ENCODE assay signal across 38 mouse cellular contexts in genomic region chr1:60849816-60850215, GRCm38 (mm10). TPM values are rescaled to one million over a fixed set of nuclear protein-coding genes. Genes with fewer than 3 reads are reported as not detected.
DNase-seq lines count a peak whose midpoint lies in the region; ATAC-seq and TF ChIP-seq lines count a peak whose summit lies in the region.
"Had no signal": no experiment of that assay in that cellular context is flagged by ENCODE, and none has a peak within 500 bp of the region (broad histone marks: within the 10 kb centered on the region; RNA-seq: fewer than 3 reads in every experiment).

No protein-coding gene starts in this region.

- 84% methylated on average over 4 of the region's 4 CpGs for WGBS in heart, embryonic 12.5 days

- no peak overlapping the region for H3K4me2 ChIP-seq in heart, embryonic 12.5 days
- H3K4me2 ChIP-seq: embryonic facial prominence, embryonic 13.5 days; hindbrain, embryonic 14.5 days had no signal

- intact Hi-C loops in left cerebral cortex, adult 2 months (cut with DNase I) = loop anchor here (5.0 to 10.0 kb wide), 4 partner anchors 115 to 443 kb away; partner anchors contain the start of gene Abi2
- intact Hi-C loops in left cerebral cortex, postnatal 10 days (cut with DNase I) = loop anchor here (5.0 kb wide), 1 partner anchor 283 kb away; the partner anchor contains the start of gene Raph1

- H3K4me1 ChIP-seq in heart, embryonic 12.5 days (replicated peaks) = peaks cover 35% of the 10 kb centered on the region

- H3K9ac ChIP-seq in heart, embryonic 12.5 days = no peak overlapping the region
- H3K9ac ChIP-seq: embryonic facial prominence, embryonic 13.5 days; forebrain, postnatal 0 days; hindbrain, embryonic 14.5 days had no signal

- no peaks in the 10 kb centered on the region for H3K27me3 ChIP-seq in heart, embryonic 12.5 days (replicated peaks)
- H3K27me3 ChIP-seq: embryonic facial prominence, embryonic 13.5 days; Patski had no signal

- no peak for ATAC-seq in heart, embryonic 12.5 days (ENCODE audit: insufficient number of reproducible peaks, low FRiP score)
- ATAC-seq: CD4-positive, CD25-positive, alpha-beta regulatory T cell, adult 4 months; forebrain, embryonic 14.5 days; forebrain, postnatal 0 days; hindbrain, postnatal 0 days; inflammation-experienced regulatory T-cells, adult 6 months; intestine, embryonic 16.5 days; Patski had no signal

- H3K27ac ChIP-seq in heart, embryonic 12.5 days (ENCODE audit: poor library complexity, severe bottlenecking) = no peak overlapping the region
- H3K27ac ChIP-seq in left cerebral cortex, adult 2 months = peak overlapping the region; percentile 37; the same call in 1 of the 2 replicates
- H3K27ac ChIP-seq: embryonic facial prominence, embryonic 10.5 days; embryonic facial prominence, embryonic 13.5 days; heart, embryonic 10.5 days; hindbrain, embryonic 14.5 days; hindbrain, postnatal 0 days had no signal

- no peak for TF ChIP-seq CTCF in left cerebral cortex, adult 2 months (IDR thresholded peaks at IDR 0.05)

- H3K9me3 ChIP-seq in heart, embryonic 12.5 days (replicated peaks) = no peaks in the 10 kb centered on the region
- H3K9me3 ChIP-seq: embryonic facial prominence, embryonic 10.5 days; embryonic facial prominence, embryonic 13.5 days; heart, embryonic 10.5 days had no signal

- H3K36me3 ChIP-seq in heart, embryonic 12.5 days = no peaks in the 10 kb centered on the region
- H3K36me3 ChIP-seq: embryonic facial prominence, embryonic 10.5 days; embryonic facial prominence, embryonic 13.5 days; heart, embryonic 10.5 days had no signal

- DNase-seq in heart, adult 11 months = peak; percentile 85
- no peak for DNase-seq in left cerebral cortex, adult 2 months (ENCODE audit: extremely low spot score in 1 of 2, low spot score in 2 of 2)
- no peak for DNase-seq in left cerebral cortex, postnatal 10 days (ENCODE audit: extremely low spot score in 1 of 2, low spot score in 2 of 2)
- DNase-seq in 3134 (ENCODE audit: extremely low read depth, insufficient read length, low spot score) = peak; percentile 32
- DNase-seq in NIH3T3 (ENCODE audit: low read depth) = peak; percentile 30
- DNase-seq in frontal cortex, postnatal 25 days (ENCODE audit: low spot score in 2 of 2) = no peak
- no peak for DNase-seq in urinary bladder, postnatal 10 days (ENCODE audit: low spot score)
- DNase-seq: adrenal gland, adult 2 months; adrenal gland, postnatal 14 days; cerebellum, adult 11 months; cerebellum, adult 2 months; cerebellum, adult 9-11 months; cerebellum, postnatal 25 days; embryo, embryonic 11 days; forebrain, postnatal 0 days; gastrocnemius, postnatal 25 days; heart, adult 2 months had no signal

- H3K4me3 ChIP-seq in heart, embryonic 12.5 days = no peak overlapping the region
- no peak overlapping the region for H3K4me3 ChIP-seq in left cerebral cortex, adult 2 months
- H3K4me3 ChIP-seq: embryonic facial prominence, embryonic 10.5 days; embryonic facial prominence, embryonic 13.5 days; erythroblast, embryonic 14.5 days; heart, adult 2 months; heart, embryonic 10.5 days had no signal

RNA-seq across cellular contexts. Expression of gene Ctla4, which starts 37.0 kb away (rescaled TPM):
- not detected in 2 replicates for polyA plus RNA-seq in heart, embryonic 12.5 days (2016; fragmentation: Nextera tagmentation; extraction: Ambion mirVana)
- total RNA-seq in left cerebral cortex, adult 2 months (2021) = not detected
- not detected for total RNA-seq in left cerebral cortex, postnatal 10 days (2021)
- total RNA-seq: adrenal gland, adult 2 months; adrenal gland, postnatal 4 days; common myeloid progenitor, adult 5-6 weeks; ES-E14; gastrocnemius, adult 8-10 months; gastrocnemius, postnatal 25 days; hindbrain, postnatal 0 days had no signal
- polyA plus RNA-seq: C2C12; cerebellum, adult 2 months; embryonic facial prominence, embryonic 10.5 days; embryonic facial prominence, embryonic 13.5 days; erythroblast, embryonic 14.5 days; forebrain, embryonic 14.5 days; forebrain, postnatal 0 days; frontal cortex, adult 2 months; gonadal fat pad, adult 2 months; heart, embryonic 10.5 days; heart, embryonic 14.5 days; heart, postnatal 0 days; hindbrain, embryonic 14.5 days; hindbrain, postnatal 0 days; intestine, embryonic 16.5 days; Patski had no signal

Comparison
In these comparisons a context has a peak if more than half of its experiments do, and no peak if none do; other contexts are left out.
1. DNase-seq: peak in heart, adult 11 months (single experiment), 3134 (single experiment) and NIH3T3 (single experiment); none in left cerebral cortex, adult 2 months (0 of 2), left cerebral cortex, postnatal 10 days (0 of 2), frontal cortex, postnatal 25 days (0 of 2) and urinary bladder, postnatal 10 days (single experiment).